Mouse (Mus musculus): ENCODE measurements around the gene 2610021A01Rik. TPM values are rescaled to one million over a fixed set of nuclear protein-coding genes. Genes with fewer than 3 reads are reported as not detected.
"Not testable (repeated sequence)": the region's sequence is repeated elsewhere in the genome, so short reads cannot be mapped to it uniquely, and the experiment has no call there.

2610021A01Rik gene
- 1 to 10 TPM; 8.1 to 9.1 TPM for total RNA-seq (2021)
- long read RNA-seq, experiment 1, full-length matches to known transcripts, result 2 of 6 reads
- long read RNA-seq, experiment 1, partial matches to known transcripts, result 3 of 6 reads
- long read RNA-seq, experiment 1, other reads (novel, unspliced or antisense), result 1 of 6 reads
- long read RNA-seq, experiment 2, full-length matches to known transcripts, result 5 of 6 reads
- long read RNA-seq, experiment 2, partial matches to known transcripts, result 1 of 6 reads
- long read RNA-seq, experiment 2, other reads (novel, unspliced or antisense), result 0 of 6 reads

DNA sequence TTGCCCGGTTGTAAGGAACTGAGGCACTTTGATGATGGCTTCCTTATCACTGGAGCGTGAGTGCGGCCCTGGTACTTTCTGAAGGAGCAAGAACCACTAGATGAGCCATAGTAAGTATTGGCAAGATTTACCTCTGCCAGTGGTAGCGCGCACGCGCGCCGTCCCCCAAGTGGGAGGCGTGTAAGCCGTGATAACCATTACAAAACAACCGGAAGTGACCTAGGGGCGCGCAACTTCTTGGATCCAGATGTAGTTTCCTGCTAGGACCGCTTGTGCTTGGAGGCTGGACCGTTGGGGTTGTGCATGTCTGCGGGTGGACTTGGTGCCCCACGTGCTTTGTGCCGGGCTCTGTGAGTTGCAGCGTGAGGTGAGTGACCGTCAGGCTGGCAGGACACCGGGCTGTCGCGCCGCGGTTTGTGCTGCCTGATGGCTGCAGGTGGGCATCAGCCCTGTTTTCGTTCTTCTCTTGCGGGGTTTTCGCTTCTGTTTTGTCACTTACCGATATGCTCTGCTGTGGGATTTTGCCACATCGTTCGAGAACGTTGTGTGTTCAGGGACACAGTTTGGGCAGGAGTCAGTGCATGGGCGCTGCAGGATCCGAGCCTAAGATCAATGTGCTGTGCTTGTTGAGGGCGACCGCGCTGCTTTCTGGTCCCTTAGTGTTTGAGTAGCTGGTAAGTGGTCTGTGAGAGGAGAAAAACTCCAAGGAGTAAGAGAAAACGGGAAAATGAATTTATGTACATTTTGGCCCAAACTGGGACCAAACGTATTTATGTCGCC is at the start of gene 2610021A01Rik:
Gene 2610021A01Rik (plus strand): TSS at position 197 of the 780 bp plus-strand sequence.
- intact Hi-C loops (cut with DNase I; ENCODE audit: low total_unique reads), result no loop called here
- peak; percentile 90 for DNase-seq

DNA sequence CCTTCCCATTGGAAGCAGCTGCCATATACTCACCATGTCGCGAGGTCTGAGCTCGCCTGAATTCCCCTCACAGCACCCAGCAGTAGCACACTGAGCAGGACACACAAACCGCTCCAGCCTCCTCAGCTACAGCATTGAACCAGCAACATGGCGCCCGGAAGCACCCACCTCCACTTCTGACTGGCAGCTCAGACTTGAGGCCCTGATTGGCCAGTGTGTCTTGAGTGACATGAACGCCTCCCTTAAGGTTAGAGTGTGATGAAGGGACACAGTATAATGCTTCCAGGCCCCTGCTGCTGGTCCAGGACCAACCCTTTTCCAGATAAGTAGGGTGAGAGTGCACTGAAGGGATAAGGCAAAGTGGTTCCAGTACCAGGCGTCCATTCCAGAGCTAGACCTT is 38.3 kb upstream of the 2610021A01Rik start:
- intact Hi-C loops (cut with DNase I; ENCODE audit: low total_unique reads), result no loop called here
- DNase-seq, result no peak

DNA sequence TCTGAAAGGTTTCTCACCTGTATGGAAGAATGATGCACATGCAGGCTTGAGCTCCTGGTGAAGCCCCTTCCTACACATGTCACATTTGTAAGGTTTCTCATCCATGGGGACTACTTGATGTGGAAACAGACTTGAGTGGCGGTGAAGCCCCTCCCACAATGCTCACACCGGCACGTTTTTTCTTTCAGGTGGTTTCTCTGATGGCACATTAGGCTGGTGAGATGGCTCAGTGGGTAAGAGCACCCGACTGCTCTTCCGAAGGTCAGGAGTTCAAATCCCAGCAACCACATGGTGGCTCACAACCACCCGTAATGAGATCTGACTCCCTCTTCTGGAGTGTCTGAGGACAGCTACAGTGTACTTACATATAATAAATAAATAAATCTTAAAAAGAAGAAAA is 25.5 kb upstream of the 2610021A01Rik start, which contains the start of gene Gm6871:
Gene Gm6871 (minus strand): TSS at position 101 of the 400 bp plus-strand sequence.
- DNase-seq; intact Hi-C loops (cut with DNase I; ENCODE audit: low total_unique reads): not testable (repeated sequence)

DNA sequence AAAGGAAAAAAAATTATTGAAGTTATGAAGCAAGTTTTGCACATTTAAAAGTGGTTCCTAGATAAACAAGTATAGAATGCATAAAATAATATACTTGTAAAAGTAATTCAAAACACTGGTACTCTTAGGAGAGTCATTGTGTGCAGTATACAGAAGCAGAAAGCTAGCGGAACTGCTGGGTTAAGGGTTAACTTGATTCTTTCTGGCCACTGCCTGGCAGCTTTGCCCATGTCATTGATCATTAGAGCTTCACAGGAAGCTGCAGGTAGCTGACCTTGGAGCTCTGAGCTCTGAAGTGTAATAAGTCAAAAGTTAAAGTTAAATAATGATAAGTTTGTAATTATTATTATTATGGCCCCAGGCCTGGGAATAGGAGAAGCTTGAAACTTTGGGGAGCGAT is 21.1 kb upstream of the 2610021A01Rik start:
- intact Hi-C loops (cut with DNase I; ENCODE audit: low total_unique reads), result no loop called here
- DNase-seq, result no peak

DNA sequence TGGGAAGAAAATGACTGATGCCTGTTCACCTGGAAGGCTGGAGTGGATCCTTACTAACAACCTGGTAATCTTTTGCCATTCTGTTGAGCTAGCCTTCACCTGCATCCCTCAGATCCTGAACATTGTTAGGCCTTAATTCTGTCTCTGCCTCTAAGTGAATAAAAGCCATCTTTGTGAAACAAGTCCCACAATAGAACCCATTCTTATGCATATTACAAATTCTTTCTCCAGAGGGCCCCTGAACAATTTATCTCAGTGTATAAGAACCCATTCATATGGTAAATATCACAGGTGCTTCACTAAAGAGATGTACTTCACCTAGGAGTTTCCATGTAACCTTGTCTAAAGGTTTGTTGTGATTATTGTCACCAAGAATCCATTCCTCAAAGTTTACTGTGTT is 17.0 kb upstream of the 2610021A01Rik start:
- intact Hi-C loops (cut with DNase I; ENCODE audit: low total_unique reads), result no loop called here
- no peak for DNase-seq

DNA sequence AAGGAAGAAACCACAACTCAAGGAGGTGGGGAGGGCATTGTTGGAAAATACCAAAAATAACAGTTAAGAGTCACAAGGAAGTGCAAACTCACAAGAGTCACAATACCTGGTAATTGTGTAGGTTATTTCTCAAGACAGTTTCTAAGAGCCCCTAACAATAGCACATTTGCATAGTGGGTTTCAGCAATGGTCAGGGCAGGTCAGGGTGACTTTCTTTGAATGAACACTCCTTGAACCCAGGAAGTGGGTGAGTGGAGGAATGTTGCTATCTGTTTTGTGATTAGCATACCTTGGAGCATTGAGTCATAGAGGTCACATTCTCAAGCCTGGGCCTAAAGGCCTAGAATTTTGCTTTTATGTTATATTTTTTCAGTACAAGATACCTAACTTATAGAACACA is 11.2 kb upstream of the 2610021A01Rik start:
- DNase-seq; intact Hi-C loops (cut with DNase I; ENCODE audit: low total_unique reads): not testable (repeated sequence)

DNA sequence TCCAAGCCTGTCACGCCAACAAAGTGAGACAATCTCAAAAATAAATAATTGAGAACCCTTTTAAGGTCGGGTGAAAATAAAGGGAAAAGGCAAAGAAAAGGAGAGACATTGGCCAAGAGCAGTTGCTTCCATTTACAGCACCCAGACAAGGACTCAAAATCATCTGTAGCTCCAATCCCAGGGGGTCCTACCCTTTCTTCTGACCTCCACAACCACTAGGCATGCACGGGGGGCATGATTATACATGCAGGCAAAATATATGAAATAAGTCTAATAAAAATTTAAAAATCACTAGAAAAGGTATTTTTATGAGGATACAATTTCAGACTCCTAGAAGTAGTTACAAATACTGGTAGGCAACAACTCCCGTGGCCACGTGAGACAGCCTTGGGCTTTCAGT is 415 bp upstream of the 2610021A01Rik start:
- intact Hi-C loops (cut with DNase I; ENCODE audit: low total_unique reads), result no loop called here
- no peak for DNase-seq

DNA sequence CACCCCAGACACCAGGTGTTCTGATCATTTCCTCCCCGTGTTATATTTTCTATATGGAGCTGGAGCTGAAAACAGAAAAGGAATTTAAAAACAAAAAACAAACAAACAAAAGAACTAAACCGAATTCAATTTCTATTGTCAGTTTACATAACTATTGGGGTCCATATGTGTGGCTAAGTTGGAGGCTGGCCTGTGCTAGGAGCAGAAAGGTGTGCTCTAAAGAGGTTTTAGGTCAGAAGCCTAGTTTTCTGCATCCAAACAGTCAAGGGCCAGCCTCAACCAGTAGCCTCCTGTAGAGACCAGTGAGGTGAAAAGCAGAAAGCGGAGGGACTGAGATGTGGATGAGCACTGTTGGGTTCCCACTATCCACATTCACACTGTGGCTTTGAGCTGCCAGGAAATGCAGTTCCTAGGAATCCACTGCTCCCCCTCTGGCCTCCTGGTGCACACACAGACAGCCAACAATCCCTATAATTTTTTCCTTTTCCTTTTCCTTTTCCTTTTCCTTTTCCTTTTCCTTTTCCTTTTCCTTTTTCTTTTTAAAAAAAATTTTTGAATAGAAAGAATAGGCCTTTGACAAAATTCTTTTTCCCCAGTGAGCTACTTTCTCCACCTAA is 1.0 kb downstream of the 2610021A01Rik start:
- intact Hi-C loops (cut with DNase I; ENCODE audit: low total_unique reads), result no loop called here
- DNase-seq, result no peak

DNA sequence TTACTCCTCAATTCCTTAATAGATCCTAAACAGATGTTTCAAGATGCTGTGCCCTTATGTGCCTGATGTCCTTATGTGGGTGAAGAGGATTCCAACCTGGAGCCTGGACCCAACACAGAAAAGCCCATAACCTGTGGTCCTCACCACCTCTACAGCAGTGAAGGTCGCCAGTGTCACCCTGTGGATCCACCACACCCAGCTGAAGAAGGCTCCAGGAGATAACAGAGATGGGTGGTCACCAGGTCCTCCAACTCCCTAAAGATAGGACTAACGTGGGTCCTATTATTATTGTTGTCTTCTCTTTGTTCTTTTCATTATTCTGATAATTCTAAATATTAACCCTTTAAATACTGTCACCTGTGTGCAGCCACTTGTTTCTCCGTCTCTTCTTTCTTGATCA is 12.6 kb downstream of the 2610021A01Rik start:
- no peak for DNase-seq
- intact Hi-C loops (cut with DNase I; ENCODE audit: low total_unique reads), result no loop called here

DNA sequence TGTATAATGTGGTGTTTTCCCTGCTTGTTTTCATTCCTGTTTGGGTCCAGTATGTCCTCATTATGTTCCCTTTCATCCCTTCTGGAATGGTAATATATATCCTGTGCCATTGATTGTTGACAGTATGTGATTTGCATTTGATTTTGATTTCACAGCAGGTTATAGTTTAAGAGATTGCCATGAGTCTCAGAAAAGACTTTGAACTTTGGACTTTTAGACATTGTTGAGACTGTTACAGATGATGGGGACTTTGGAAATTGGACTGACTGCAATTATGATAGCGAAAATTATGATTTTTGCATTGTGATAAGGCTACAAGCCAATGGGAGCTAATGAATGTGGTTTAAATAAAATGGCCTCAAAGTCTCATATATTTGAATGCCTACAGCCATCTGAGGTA is 17.2 kb downstream of the 2610021A01Rik start:
- intact Hi-C loops (cut with DNase I; ENCODE audit: low total_unique reads); DNase-seq: not testable (repeated sequence)

DNA sequence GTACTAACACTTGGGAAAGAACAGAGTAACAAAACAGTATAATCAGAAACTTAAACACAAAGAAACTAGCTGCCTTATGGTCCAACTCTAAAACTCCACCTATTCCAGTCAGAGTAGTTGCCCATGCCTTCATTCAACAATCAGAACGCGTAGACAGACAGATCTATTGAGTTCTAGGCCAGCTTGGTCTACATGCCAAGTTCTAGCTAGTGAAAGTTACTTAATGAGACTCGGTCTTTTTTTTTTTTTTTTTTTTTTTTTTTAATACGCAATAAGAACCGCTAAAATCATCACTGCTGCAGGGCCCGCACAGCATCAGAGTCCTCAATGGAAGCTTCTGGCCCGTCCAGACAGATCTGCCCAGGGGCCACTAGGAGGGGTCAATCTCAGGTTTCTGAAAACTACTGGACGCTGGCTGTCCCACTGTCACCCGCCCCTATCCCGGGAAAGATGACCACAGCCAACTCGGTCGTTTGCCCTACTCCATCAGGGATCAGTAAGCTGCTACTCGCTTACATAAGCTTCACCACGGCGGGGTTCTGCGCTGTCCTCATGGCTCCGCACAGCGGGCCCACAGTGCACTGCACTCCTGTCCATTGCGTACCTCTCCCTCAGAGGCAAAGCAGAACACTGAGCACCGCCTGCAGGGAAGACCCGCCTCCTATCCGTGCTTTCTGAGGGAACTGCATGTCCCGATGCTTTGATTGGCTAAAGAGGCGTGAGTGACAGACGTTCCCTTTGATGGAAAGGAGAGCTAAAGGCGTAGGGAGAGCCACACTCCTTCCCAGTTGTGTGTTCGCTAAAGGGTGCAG is 33.6 kb downstream of the 2610021A01Rik start, which contains the start of gene Zfp788:
Gene Zfp788 (plus strand): TSS at position 795 of the 812 bp plus-strand sequence.
- intact Hi-C loops (cut with DNase I; ENCODE audit: low total_unique reads), result no loop called here
- DNase-seq, result peak; percentile 92

DNA sequence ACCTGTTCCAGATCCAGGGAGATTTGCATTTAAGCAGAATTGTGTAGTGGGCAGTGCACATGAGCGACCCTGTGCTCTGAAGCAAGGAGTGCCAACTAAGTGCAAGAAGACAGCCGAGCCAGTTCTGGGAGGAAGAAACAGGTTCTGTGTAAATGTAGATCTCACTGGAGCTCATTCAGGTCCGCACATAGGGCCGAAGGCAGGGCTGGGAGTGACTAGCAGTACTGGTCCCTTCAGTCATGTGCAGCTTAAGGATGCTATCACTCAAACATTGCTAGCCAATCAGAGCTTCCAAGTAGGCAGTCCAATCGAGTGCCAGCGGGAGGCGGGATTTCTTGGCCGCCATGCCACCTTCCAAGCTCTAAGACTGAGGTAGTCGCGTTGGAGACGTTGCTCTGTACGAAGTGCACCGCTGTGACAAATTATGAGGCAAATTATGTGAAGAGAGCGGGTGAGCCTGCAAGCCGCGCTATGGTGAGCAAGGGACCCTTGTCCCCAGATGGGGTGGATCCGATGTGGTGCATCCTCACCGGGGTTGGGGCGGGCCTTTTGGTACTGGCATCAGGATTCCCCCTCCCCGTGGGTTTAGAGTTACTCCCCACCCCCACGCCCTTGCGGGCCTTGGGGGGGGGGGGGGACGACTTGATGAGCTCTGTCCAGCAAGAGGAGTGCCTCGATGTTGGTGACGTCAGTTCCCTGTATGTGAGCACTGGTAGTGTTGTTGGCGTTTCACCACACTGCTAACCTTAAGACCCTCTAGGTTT is 34.4 kb downstream of the 2610021A01Rik start:
- peak; percentile 88 for DNase-seq
- intact Hi-C loops (cut with DNase I; ENCODE audit: low total_unique reads), result no loop called here

DNA sequence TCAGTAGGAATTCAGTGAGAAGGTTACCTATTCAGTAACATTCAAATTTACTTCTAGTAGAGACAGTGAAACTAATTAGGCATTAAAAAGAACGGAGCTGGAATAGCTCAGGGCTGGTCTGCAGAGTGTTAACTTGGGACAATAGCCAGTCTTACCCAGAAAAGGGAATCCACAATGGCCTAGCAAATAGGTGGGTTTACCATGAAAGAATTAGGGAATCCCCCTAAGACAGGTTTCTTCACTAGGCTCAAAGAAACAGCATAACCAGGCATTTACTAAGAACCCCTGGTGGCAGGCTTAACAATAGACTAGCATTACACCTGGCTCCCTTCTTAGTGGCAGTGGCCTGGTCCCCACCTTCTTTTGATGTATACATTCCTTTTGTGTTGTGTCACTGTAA is 75.3 kb downstream of the 2610021A01Rik start:
- intact Hi-C loops (cut with DNase I; ENCODE audit: low total_unique reads); DNase-seq: not testable (repeated sequence)

Other genes with a start within 250 kb of the 2610021A01Rik start
- gene AI987944, start 205.9 kb upstream of the 2610021A01Rik start, total RNA-seq (2021), result 1 to 10 TPM; 7.8 to 10.0 TPM
- gene Vmn2r57, start 150.5 kb upstream of the 2610021A01Rik start, total RNA-seq (2021), result under 1 TPM; 0.04 to 0.06 TPM
- under 1 TPM in 1 of 2 experiments, not detected in 1; 0.07 TPM for gene Gm20449, start 99.8 kb upstream of the 2610021A01Rik start, total RNA-seq (2021)
- gene AW146154, start 99.3 kb upstream of the 2610021A01Rik start, total RNA-seq (2021), result 1 to 10 TPM; 4.0 to 5.2 TPM
- not detected for gene Gm6871, start 25.6 kb upstream of the 2610021A01Rik start, total RNA-seq (2021)
- gene Zfp788, start 34.0 kb downstream of the 2610021A01Rik start, total RNA-seq (2021), result 1 to 10 TPM; 6.2 to 7.2 TPM

All from gastrocnemius, postnatal 14 days (tissue).